Mouse (Mus musculus): ENCODE measurements around the gene Zfp978.
"Not testable (repeated sequence)": the region's sequence is repeated elsewhere in the genome, so short reads cannot be mapped to it uniquely, and the experiment has no call there.

Gene Zfp978

GRCm38 (mm10) chr4:147361003-147361402 is at the start of gene Zfp978:
Zfp978 (plus strand) TSS chr4:147361303.
- DNase-seq (ENCODE audit: extremely low spot score, low spot score) = not testable (repeated sequence)

GRCm38 (mm10) chr4:147335036-147335690 is 25.9 kb upstream of the Zfp978 start:
- DNase-seq (ENCODE audit: extremely low spot score, low spot score) = not testable (repeated sequence)

- not testable (repeated sequence) for DNase-seq (ENCODE audit: extremely low spot score, low spot score)
These were observed 25.3 kb upstream of the Zfp978 start for GRCm38 (mm10) chr4:147335691-147336367.

- DNase-seq (ENCODE audit: extremely low spot score, low spot score) = not testable (repeated sequence)
These were observed 24.5 kb upstream of the Zfp978 start for GRCm38 (mm10) chr4:147336368-147337195.

- not testable (repeated sequence) for DNase-seq (ENCODE audit: extremely low spot score, low spot score)
These were observed 23.6 kb upstream of the Zfp978 start for GRCm38 (mm10) chr4:147337520-147337919.

- DNase-seq (ENCODE audit: extremely low spot score, low spot score) = no peak
These were observed 23.0 kb upstream of the Zfp978 start for GRCm38 (mm10) chr4:147338032-147338610.

- DNase-seq (ENCODE audit: extremely low spot score, low spot score) = not testable (repeated sequence)
These were observed 22.4 kb upstream of the Zfp978 start for GRCm38 (mm10) chr4:147338706-147339105.

- not testable (repeated sequence) for DNase-seq (ENCODE audit: extremely low spot score, low spot score)
These were observed 21.4 kb upstream of the Zfp978 start for GRCm38 (mm10) chr4:147339601-147340219.

- DNase-seq (ENCODE audit: extremely low spot score, low spot score) = not testable (repeated sequence)
These were observed 20.9 kb upstream of the Zfp978 start for GRCm38 (mm10) chr4:147340236-147340635.

GRCm38 (mm10) chr4:147340876-147341275 is 20.2 kb upstream of the Zfp978 start:
- not testable (repeated sequence) for DNase-seq (ENCODE audit: extremely low spot score, low spot score)

- DNase-seq (ENCODE audit: extremely low spot score, low spot score) = not testable (repeated sequence)
These were observed 17.8 kb upstream of the Zfp978 start for GRCm38 (mm10) chr4:147343042-147343908.

- not testable (repeated sequence) for DNase-seq (ENCODE audit: extremely low spot score, low spot score)
These were observed 16.0 kb upstream of the Zfp978 start for GRCm38 (mm10) chr4:147345061-147345554.

- not testable (repeated sequence) for DNase-seq (ENCODE audit: extremely low spot score, low spot score)
These were observed 14.6 kb upstream of the Zfp978 start for GRCm38 (mm10) chr4:147346361-147347035.

GRCm38 (mm10) chr4:147347300-147347699 is 13.8 kb upstream of the Zfp978 start:
- DNase-seq (ENCODE audit: extremely low spot score, low spot score) = not testable (repeated sequence)

- DNase-seq (ENCODE audit: extremely low spot score, low spot score) = not testable (repeated sequence)
These were observed 13.2 kb upstream of the Zfp978 start for GRCm38 (mm10) chr4:147347880-147348279.

GRCm38 (mm10) chr4:147348401-147348800 is 12.7 kb upstream of the Zfp978 start:
- not testable (repeated sequence) for DNase-seq (ENCODE audit: extremely low spot score, low spot score)

- not testable (repeated sequence) for DNase-seq (ENCODE audit: extremely low spot score, low spot score)
These were observed 12.0 kb upstream of the Zfp978 start for GRCm38 (mm10) chr4:147348906-147349686.

GRCm38 (mm10) chr4:147349687-147350415 is 11.3 kb upstream of the Zfp978 start:
- DNase-seq (ENCODE audit: extremely low spot score, low spot score) = not testable (repeated sequence)
